Mouse (Mus musculus) hindbrain, embryonic 13.5 days (tissue): ENCODE data around the gene Vsig4. TPM values are rescaled to one million over a fixed set of nuclear protein-coding genes. Genes with fewer than 3 reads are reported as not detected.

ENCODE experiments used
- microRNA counts: library from miRNA; unstranded; fragments of <30 nt; microRNA quantifications from one replicate; lab custom pipeline; 2016
- microRNA-seq: library from miRNA; unstranded; fragments of <30 nt; microRNA quantifications from one replicate; pipeline ENCODE4, GENCODE M21; 2016
- polyA plus RNA-seq: library from polyadenylated mRNA; unstranded; fragments of >200 nt; fragmentation: Nextera tagmentation; extraction: Ambion mirVana; gene quantifications from 2 replicates; pipeline ENCODE4 v1.2.1, GENCODE M21; 2015

Vsig4 gene
- polyA plus RNA-seq, 1 experiment from 2014 or later = not detected

MicroRNA genes within 50 kb of the gene (microRNA counts, 519-probe panel; counts per million panel counts)
- microRNA mmu-miR-223 (lab: Ali Mortazavi, UCI) = 2,949 counts per million, percentile 32 among the panel's probes with 10 or more counts

Small RNA genes lying within 50 kb of the gene (microRNA-seq; reads per million reads assigned to microRNA genes)
- 160 reads per million, percentile 56 among the genes with 10 or more reads in this experiment for gene Mir223

Other genes with a start within 250 kb of the Vsig4 start
- 43.7 and 48.9 TPM in 2 replicates for gene Msn, start 197.4 kb downstream of the Vsig4 start, polyA plus RNA-seq
- gene Heph, start 161.9 kb upstream of the Vsig4 start, polyA plus RNA-seq = 5.7 and 6.1 TPM in 2 replicates
- gene Hsf3, start 162.9 kb upstream of the Vsig4 start, polyA plus RNA-seq = 0.06 TPM in 1 of 2 replicates, not detected in the other